Mouse (Mus musculus): ENCODE results near the gene Tex26.

GRCm38 (mm10) chr5:149504985-149505384 lies 65.5 kb downstream of the Tex26 start:
- TF ChIP-seq CTCF (IDR thresholded peaks at IDR 0.05; ENCODE audit: low read depth, low read length), result no peak
- no peak for TF ChIP-seq POLR2A (IDR thresholded peaks at IDR 0.05; ENCODE audit: extremely low read depth, insufficient read depth, low read length)
